ENCODE assay signal across 1 mouse cellular context in the genomic region with DNA sequence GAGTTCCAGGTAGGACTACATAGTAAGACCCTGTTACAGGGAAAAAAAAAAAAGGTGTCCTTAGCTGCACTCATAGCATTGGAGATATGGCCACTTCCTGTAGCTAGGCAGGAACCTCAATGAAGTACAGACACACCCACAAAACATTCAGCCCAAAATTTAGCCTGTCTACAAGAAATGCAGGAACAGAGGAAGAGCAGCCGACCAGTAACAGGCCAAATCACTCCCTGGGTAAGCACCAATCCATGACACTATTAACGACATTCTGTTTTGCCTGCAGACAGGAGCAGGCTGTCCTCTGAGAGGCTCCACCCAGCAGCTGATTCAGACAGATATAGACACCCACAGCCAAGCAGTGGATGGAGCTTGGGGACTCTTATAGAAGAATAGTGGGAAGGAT.
TF ChIP-seq lines count a peak whose summit lies in the region.

No protein-coding gene starts in this region.

TF ChIP-seq in MEL, 35 proteins besides CTCF, POLR2A, EP300 and RAD21 (continued from another document):
- TF ChIP-seq BHLHE40 (IDR thresholded peaks at IDR 0.05; ENCODE audit: borderline replicate concordance, low read depth, low read length) (no peak), MEF2A (IDR thresholded peaks at IDR 0.05; ENCODE audit: extremely low read depth, insufficient replicate concordance, low read depth, low read length, poor library complexity, severe bottlenecking) (no peak), MYB (IDR thresholded peaks at IDR 0.05; ENCODE audit: low read depth, low read length) (0 out of 2 replicates have a peak, but pooled peaks have one; percentile 45), MAX (IDR thresholded peaks at IDR 0.05; ENCODE audit: low read length) (no peak), JUND (IDR thresholded peaks at IDR 0.05; ENCODE audit: low read depth, low read length) (no peak), CHD2 (IDR thresholded peaks at IDR 0.05; ENCODE audit: low read length) (no peak), E2F4 (IDR thresholded peaks at IDR 0.05; ENCODE audit: borderline replicate concordance, low read depth, low read length) (no peak), POLR2AphosphoS5 (IDR thresholded peaks at IDR 0.05; ENCODE audit: borderline replicate concordance, low read depth, low read length) (no peak), POLR2AphosphoS2 (IDR thresholded peaks at IDR 0.05; ENCODE audit: low read length) (no peak), ZMIZ1 (IDR thresholded peaks at IDR 0.05; ENCODE audit: low read depth, low read length) (no peak), GATA1 (IDR thresholded peaks at IDR 0.05; ENCODE audit: low read depth, low read length) (0 out of 2 replicates have a peak, but pooled peaks have one; percentile 11)
